Mouse (Mus musculus) c-Kit-positive CD71-positive TER-119-negative erythroid progenitor cells, embryonic 14.5 days (primary cell): Measurements from ENCODE around the gene Tpmt.

Experiments used
- DNase-seq: peaks from one replicate; pipeline ENCODE4 v3.0.0-alpha.2; 2013; ENCODE audit warnings: low read depth

The Tpmt gene

DNA sequence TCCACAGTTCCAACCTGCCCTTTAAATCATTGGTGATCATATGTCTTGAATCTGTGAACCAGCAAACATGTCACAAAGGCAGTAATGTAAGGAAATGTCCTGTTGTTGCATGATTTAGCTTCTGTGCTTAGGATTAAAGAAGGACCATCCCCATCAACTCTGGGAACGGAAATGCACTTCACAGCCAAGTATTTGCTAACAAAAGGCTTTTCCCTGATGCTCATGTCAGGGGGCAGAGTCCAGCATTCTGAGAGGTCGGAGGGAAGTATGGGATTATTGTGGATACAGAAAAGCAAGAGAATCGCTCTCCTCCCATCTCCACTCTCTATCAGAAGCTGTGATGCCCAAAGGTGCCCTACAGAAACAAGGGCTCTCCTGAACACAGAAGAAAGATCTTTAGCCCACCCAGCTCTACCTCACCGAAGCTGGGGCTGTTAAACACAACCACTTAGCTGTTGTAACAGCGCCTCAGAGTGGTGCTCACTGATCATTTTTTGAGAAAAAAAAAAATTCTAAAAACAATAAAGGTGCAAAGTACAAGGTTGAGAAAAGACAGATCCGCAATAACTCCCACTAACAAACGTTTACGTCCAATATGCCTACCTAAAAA lies 2.4 kb downstream of the Tpmt start:
- DNase-seq: no peak

- DNase-seq: no peak
These were observed 4.5 kb downstream of the Tpmt start for GRCm38 (mm10) chr13:47040061-47040460.

GRCm38 (mm10) chr13:47037946-47038345 lies 6.6 kb downstream of the Tpmt start:
- no peak for DNase-seq

- DNase-seq: no peak
These were observed 10.9 kb downstream of the Tpmt start for GRCm38 (mm10) chr13:47033602-47034001.

DNA sequence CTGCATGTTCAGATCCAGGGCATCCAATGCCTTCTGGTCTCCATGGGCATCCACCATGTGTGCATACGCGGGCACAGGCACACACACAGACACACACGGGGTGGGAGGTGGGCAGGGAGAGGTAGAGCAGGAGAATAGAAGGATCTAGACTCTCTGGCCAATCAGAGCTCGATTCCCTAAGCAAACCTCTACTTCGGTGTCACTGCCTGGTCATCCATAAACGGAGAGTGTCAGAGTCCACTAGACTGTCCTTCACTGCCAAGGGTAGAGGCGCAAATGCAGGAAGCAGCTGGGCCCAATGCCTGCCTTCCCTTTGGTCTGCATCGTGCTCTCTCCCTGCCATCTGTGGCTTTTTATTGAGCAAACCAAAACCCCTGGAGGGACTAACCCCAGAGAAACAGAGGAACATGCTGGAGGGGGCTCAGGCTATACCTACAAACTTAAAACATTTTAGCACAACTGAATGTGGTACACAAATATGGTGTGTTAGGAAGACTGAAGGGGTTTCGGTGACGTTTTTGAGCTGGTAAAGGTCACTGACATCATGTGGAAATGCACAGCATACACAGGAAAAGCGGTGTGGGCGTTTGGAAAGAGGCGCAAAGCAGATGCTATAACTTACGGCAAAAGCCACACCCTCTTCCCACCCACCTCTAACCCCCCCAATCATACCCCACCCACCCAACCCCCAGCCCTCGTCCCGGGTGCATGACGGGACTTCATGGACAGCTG lies 14.0 kb downstream of the Tpmt start:
- DNase-seq: no peak

DNA sequence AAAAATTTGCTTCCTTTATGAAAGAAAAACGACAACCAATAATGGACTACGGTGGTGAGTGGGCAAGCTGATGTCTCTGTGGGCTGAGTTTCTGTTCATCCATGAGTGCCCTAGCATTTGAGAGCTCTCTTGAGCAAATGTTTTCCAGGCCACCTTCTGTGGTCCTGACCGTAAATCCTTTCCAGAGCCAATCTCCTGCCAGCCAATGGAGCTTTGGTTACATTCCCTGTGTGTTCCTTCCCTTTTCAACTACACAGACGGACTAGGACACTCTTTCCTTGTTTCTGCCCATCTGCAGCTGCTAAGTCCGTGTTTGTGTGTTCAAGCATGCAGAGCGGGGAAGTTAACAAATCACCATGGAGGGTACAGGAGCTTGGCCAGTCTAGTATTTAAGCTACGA lies 23.7 kb downstream of the Tpmt start:
- no peak for DNase-seq

GRCm38 (mm10) chr13:47019774-47020173 lies 24.8 kb downstream of the Tpmt start:
- DNase-seq: no peak

DNA sequence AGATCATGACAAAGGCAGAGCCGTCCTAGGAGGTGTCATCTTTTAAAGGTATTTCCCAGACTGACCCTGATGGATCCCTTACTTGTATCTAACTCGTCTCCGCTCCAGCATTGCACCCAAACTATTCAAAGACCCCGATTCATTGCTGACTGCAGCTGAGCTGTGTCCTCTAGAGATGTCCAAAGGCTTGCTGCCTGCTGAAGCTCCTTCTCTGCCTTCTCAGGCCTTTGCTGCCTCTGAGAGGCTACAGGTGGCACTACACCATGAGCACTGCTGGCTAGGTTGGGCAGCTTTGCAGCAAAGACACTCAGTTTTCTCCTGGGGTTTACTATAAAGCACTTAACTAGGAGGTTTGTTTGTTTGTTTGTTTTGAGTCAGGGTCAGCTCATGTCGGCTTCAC lies 27.3 kb downstream of the Tpmt start:
- DNase-seq: no peak

DNA sequence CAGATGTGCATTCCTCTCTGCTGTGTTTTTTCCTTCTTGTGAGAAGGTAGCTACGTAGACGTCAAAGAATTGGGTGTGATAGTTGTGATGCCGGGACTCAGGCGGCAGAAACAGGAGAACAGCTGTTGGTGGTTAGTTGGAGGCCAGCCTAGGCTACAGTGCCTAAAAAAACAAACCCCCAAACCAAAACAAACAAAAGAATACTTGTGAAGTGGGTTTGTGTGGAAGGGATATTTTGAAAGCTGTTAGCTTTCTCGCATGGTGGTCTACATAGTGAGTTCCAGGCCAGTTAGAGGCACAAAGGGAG lies 29.4 kb downstream of the Tpmt start:
- no peak for DNase-seq

DNA sequence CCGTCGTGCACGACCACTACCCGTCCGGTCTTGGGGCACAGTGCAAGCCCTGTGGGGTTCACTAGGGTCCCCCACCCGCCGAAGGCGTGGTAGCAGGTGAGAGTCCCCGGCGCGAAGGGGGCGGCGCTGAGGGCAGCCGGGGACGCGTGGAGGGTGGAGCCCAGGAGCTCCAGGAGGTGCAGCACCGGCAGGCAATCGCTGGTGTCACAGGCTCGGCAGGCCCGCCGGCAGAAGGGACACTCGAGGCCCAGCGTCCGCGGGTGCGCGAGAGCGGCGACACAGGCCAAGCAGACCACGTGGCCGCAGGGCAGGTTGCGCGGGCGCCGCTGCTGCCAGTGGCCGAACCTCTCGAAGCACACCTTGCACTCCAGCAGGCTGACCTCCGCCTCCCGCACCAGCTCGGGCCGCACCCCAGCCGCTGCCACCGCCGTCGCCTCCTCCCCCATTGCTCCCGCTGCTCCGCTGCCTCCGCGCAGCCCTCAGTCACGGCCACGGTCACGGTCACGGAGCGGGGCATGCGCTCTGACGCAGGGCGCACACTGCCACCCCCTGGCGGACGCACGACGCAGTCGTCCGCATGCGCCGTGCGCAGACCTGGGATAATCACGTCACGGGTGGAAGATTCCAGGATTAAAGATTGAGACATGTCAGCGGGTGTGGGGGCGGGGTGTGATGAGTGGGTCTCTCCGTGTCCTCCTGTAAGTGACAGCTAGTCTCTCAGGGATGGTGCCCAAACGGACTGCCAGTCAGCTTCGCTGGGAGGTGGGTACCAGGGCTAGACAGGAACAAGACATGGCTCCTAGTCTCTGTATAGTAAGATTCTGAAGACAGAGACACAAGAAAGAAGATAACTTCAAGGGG lies 30.0 kb downstream of the Tpmt start, which contains the start of gene Nhlrc1:
Gene Nhlrc1, minus strand, starts transcription at position 517 of the 861 bp plus-strand sequence.
- no peak for DNase-seq

DNA sequence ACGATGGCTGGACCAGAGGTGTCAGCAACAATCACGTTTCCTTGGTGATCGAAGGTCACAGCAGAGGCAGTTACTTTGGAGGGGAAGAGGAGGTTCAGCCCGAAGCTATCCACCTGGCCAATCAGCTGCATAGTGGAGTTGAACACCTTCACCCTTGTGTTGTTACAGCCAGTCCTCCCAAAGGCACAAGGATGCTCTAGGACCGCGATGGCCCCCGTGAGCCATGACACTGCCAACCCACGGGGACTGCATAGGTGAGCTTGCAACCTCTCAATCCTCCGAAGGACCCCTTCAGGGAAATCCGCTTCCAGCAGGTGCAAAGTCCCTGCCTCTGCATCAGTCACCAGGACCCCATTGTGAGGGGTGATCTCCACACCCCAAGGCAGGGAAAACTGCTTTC lies 30.8 kb downstream of the Tpmt start:
- DNase-seq: no peak

DNA sequence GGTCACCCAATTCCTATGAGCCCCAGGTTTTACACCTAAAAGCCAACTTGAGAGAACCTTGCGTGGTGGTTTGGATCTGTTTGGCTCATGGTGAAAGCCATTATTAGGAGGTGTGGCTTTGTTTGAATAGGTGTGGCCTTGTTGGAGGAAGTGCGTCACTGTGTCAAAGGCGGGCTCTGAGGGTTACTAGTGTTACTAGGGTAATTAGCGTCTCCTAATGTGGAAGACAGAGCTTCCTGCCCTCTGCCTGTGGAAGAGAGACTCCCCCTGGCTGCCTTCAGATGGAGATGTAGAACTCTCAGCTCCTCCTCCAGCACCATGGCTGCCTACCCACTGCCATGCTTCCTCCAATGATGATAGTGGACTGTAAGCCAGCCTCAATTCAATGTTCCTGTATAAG lies 42.9 kb downstream of the Tpmt start:
- DNase-seq: no peak

- no peak for DNase-seq
These were observed 45.0 kb downstream of the Tpmt start for GRCm38 (mm10) chr13:46999498-46999897.

GRCm38 (mm10) chr13:46997355-46997754 lies 47.2 kb downstream of the Tpmt start:
- no peak for DNase-seq

DNA sequence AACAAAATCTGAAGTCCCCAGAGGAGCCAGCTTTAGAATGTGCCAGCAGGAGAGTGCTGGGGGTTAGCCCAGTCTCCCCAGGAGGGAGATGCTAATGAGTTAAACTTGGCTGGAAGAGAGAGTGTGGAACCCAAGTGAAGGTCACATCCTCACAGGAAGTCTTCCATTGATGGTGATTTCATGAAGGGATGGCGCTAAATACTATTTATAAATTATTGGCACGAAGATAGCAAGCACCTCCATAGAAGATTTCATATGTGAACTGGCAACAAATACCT lies 51.3 kb downstream of the Tpmt start:
- DNase-seq: no peak

DNA sequence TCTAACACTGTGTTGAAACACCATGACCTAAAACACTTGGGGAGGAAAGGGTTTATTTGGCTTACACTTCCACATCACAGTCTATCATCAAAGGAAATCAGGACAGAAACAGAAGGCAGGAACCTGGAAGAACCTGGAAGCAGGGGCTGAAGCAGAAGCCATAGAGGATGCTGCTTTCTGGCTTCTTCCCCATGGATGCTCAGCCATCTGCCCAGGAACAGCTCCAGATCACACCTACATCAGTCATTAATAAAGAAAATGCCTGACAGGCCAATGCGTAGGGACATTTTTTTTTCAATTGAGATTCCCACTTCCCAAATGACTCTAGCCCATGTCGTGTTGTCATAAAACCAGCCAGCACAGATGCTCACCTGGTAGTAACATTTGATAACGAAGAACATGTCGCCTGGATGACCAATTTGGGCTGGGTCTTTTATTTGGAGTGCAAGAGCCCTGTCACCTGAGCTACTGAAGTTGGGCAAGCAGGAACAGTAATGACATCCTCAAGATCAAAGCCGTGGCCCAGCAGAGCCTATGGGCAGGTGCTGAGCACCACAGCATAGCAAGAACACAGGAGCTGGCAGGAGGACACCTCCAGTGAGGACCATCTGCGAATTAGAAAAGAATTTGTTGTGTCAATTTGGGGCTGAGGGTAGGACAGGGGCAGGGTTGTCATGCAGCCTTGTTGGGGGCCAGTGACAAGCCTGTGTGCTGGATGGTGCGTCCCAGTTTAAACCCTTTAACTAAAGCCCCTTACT lies 51.8 kb downstream of the Tpmt start:
- no peak for DNase-seq

GRCm38 (mm10) chr13:46990376-46991011 lies 54.0 kb downstream of the Tpmt start:
- no peak for DNase-seq

- no peak for DNase-seq
These were observed 56.6 kb downstream of the Tpmt start for GRCm38 (mm10) chr13:46987941-46988340.

DNA sequence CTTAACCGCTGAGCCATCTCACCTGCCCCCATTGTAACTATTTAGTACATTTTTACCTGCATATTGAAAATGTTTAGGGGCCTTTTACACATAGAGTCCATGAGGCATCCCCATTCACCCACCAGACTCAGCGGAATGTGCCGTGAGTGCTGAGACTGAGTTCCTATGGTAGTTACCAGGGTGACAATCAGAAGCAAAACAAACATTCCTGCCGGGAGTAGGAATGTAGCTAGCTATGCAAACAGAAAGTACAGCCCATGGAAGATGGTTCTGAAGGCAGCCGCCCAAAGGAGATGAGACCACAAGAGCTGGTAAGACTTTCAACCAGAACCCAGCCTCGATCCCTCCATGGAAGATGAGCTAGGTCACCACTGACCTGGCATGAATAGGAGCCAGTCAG lies 58.3 kb downstream of the Tpmt start:
- no peak for DNase-seq

DNA sequence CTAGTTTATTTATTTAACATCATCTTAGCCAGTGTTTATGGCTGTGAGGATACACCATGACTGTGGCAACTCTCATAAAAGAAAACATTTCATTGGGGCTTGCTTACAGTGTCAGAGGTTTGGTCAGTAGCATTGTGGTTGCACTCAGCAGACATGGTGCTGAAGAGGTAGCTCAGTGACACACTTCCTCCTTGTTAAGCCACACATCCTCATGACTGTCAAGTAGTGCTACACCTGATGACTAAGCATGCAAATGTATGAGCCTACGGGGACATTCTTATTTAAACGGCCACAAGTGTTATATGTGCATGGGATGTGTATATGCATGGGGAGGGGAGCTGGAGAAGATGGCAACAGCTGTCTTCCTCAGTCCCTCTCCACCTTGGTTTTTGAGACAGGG lies 60.7 kb downstream of the Tpmt start:
- DNase-seq: no peak

DNA sequence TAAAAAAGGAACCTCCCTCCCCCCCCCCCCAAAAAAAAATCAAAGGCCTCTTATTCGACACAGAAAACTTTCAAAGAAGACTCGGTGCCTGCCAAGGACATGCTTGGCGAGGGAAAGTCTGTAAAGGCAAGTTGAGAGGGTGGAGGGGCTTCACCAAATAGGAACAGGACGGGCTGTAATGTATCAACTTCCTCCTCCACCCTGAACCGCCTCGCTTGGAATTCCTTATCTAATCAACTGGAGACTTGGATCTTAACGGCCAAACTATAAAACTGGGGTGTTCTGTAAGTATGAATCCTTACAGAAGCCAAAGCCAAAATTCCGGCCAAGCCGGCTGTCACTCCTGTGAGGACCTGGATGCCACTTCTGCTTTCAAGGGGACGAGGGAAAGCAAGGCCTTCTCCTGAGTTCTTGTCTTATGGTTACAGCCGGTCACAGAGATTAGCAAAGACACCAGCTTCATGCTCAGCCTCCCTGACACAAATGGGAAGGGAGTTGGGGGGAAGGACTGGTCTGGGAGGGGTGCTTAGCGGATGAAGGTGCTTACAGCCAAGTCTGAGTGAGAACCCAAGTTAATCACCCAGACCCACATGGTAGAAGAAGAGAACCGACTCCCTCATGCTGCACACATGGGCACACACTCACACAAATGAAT lies 64.6 kb downstream of the Tpmt start:
- DNase-seq: no peak

DNA sequence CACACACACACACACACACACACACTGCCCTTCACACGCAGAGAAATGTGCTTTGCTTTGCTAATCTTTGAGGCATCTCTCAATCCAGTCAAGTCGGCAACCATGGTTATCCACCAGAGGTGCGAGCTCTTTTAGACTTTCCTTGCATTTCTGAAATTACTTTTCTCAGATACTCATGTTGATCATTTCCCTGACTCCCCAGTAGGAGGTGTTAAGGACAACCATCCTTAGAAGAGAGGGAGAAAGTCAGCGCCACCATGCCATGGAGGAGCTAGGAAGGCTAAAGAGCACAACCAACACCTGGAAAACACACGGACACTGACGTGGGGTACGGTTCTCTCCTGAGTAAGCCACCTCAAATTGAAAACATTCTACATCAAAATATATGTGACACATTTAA lies 68.0 kb downstream of the Tpmt start:
- no peak for DNase-seq
